Mouse (Mus musculus): Measurements from ENCODE around the gene Ipo13.

DNA sequence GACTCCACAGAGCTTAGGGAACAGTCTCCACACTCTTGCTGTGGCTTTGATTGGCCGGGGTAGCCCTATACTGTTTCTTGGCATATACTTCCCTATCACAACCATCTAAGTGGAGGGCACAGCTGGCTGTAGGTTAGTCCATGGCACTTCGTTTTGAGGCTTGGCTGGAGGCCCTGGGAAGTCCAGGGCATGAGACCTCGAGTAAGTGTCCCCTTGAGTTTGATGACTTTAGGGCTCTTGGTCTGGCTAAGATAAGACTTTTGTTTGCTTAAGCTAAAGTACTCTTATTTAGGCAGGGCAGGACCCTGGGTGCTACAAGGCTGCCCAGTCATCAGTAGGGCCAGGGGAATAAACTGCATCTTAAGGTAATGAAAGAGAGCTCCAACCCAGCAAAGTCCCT, 16.7 kb downstream of the Ipo13 start:
- TF ChIP-seq CTCF (conservative IDR thresholded peaks at IDR 0.05; ENCODE audit: insufficient read depth, insufficient read length, low read depth, low read length), result no peak
- TF ChIP-seq POLR2A (IDR thresholded peaks at IDR 0.05; ENCODE audit: low read depth, low read length), result no peak
